Mouse (Mus musculus) layer of hippocampus, adult 2 months (tissue): ENCODE data around the gene Fau. TPM values are rescaled to one million over a fixed set of nuclear protein-coding genes. Genes with fewer than 3 reads are reported as not detected.

Source experiments
- DNase-seq, 2 experiments: peaks; one replicate each; pipeline ENCODE4 v3.0.0; 2022; ENCODE audit warnings: low spot score in 2 of 2
- H3K27ac ChIP-seq: fragments of 200-600 bp; 2 replicates; pipeline ENCODE4 v1.8.1; 2022
- H3K4me3 ChIP-seq: fragments of 200-600 bp; 2 replicates; pipeline ENCODE4 v1.8.1; 2022; ENCODE audit warnings: mild to moderate bottlenecking
- CTCF ChIP-seq: fragments of 200-600 bp; conservative IDR thresholded peaks from 2 replicates; pipeline ENCODE4 v1.8.1; 2022; ENCODE audit warnings: antibody characterized with exemption, mild to moderate bottlenecking, moderate library complexity
- total RNA-seq, 2 experiments: library from RNA; stranded (reverse); gene quantifications; 2 replicates each; pipeline ENCODE4 v1.2.3; 2021

Fau gene
- total RNA-seq, 2 experiments from 2014 or later: 676 to 714 TPM

DNA sequence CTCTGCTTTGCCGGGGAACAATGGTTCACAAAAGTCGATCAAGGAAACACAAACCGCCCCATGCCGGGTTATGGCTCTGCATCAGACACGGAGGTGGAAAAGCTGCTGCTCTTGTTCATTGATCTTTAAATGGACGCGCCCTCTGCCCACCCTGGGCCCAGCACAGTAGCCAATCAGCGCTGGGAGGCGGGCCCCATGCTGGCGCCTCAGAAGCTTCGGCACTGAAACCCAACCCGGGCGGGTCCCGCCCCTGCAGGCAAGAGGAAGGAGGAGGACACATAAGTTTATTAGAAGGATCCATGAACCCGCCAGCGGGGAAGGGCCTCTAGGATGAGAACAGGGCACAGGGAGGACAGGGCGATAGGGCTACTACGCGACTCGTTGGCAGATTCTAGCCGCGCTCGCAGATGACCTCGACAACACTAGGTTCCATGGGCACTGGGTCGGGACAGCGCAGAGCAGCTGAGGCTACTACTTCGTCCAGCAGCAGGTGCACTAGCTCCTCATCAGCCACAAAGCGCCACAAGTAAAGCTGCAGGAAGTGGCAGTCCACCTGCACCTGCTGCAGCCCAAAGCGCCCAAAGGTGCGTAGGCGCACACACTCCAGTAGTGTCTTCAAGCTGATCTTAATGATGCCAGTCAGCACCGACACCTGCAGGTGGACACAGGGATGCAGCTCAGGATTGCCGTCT is 10.2 kb downstream of the Fau start, which contains the start of gene Tm7sf2:
TSS of gene Tm7sf2 (minus strand) at position 650 of the 692 bp plus-strand sequence.
- peak; percentile 86 to 88 for DNase-seq
- Histone ChIP-seq H3K4me3 (peak within 1 kb of the TSS; percentile 57), H3K27ac (peak within 1 kb of the TSS; percentile 87)
- peak; percentile 35 for TF ChIP-seq CTCF

DNA sequence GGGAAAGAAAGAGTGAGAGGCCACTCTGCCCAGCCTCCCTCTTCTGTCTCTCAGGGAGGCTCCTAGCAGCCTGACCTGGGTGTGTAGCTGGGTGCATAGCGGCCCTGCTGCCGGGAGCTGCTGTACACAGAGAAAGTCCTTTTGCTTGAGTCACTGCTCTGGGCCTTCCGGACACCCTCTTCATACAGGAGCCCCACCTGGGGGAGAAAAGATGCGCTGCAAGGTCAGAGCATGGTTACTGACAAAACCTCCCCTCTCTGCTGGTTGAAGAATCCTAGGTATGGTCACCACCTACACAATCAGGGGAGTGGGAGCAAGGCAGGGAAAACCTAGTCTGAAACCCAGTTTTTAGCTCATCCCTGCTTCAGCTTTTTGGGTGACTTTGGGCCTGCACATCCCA is 11.3 kb downstream of the Fau start:
- H3K27ac ChIP-seq: no peak overlapping the region

DNA sequence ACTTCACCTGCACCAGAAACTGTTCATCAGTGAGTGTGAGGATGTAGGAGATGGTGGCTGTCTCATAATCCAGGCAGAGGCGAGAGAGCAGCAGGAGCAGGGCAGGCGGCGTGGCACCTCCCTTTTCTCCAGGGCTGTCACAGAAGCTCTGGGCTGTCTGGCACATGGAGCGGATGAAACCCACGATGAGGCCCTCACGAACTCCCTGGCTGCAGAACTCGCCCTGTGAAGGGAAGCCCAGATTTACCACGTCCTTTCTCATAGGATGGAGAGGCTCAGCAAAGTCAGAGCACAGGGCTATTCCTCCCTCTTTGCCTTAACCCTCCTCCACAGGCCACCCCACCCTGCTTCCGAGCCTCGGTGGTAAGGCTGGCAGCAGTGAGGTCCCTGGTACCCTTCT is 12.2 kb downstream of the Fau start:
- no peak for DNase-seq
- no peak overlapping the region for H3K4me3 ChIP-seq
- H3K27ac ChIP-seq: no peak overlapping the region
- no peak for TF ChIP-seq CTCF

More for the DNA sequence above, 11.3 kb downstream of the Fau start:
- peak; percentile 30; the same call in 1 of the 2 replicates for TF ChIP-seq CTCF
- DNase-seq: no peak
- H3K4me3 ChIP-seq: no peak overlapping the region

DNA sequence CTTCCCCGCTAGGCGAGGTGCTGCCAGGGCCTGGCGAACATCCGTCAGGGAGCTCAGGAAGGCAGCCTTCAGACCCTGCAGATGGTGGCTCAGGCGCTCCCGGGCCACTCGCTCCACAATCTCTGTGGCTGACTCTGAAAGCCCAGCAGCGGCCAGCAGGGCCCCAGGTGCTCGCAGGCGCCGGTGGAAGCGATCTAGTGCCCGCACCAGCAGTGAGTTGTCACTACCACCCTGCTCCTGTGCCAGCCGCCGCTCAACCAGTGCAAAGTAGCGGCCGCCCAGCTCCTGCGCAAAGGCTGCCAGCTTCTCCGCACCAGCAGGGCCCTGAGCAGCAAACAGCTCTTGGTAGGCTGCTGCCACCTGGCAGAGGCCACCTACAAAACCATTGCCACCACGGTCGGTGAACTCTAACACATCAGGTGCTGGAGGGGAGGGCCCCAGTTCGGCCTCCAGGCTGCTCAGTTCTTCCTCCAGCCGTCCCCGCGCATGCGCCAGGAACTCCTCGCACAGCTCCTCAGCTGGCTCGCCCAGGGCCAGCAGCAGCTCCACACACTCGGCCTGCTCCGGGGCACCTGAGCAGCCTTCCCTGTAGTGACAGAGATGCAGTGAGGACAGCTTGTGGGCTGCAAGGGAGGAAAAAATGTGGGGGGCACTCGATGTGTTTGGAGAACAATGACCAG is 13.1 kb downstream of the Fau start:
- no peak for DNase-seq
- TF ChIP-seq CTCF: no peak
- Histone ChIP-seq H3K27ac (no peak overlapping the region), H3K4me3 (no peak overlapping the region)

DNA sequence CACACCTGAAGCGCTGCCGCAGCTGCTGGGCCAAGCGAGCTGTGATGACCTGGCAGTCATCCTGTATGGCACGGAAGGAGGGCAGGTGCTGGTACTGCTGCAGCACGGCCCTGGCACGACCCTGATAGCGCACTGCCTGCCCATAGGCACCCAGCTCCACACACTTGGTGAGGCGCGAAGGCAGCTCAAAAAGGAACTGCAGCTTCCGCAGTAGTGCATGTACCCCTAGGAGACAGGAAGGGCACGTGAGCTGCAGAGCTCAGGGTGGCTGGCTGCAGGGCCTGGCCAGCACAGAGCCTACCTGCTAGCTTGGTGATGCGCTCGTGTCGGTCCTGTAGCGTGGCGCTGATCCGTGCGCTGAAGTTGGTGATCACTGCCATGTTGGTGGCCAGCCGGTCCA is 13.6 kb downstream of the Fau start:
- DNase-seq: no peak
- TF ChIP-seq CTCF: no peak
- Histone ChIP-seq H3K4me3 (no peak overlapping the region), H3K27ac (no peak overlapping the region)

DNA sequence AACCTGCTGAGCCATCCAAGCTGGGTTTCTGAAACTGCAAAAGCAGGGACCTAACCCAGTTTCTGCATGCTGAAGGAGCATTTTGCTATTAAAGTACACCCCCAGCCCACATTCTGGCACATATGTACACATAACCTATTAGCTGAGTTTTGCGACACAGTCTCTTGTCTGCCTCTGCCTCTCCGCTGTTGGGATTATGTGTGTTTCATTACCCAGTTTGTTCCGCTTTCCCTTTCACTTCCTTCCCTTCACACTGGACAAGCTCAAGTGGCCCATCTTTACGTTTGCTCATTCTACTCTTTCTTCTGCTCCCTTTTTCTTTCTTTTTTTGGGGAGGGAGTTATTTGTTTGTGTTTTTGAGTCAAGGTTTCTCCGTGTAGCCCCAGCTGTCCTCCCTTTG is 16.2 kb downstream of the Fau start:
- H3K27ac ChIP-seq: 0 out of 2 replicates have a peak overlapping the region, but pooled peaks have one; percentile 14
- H3K4me3 ChIP-seq: no peak overlapping the region

DNA sequence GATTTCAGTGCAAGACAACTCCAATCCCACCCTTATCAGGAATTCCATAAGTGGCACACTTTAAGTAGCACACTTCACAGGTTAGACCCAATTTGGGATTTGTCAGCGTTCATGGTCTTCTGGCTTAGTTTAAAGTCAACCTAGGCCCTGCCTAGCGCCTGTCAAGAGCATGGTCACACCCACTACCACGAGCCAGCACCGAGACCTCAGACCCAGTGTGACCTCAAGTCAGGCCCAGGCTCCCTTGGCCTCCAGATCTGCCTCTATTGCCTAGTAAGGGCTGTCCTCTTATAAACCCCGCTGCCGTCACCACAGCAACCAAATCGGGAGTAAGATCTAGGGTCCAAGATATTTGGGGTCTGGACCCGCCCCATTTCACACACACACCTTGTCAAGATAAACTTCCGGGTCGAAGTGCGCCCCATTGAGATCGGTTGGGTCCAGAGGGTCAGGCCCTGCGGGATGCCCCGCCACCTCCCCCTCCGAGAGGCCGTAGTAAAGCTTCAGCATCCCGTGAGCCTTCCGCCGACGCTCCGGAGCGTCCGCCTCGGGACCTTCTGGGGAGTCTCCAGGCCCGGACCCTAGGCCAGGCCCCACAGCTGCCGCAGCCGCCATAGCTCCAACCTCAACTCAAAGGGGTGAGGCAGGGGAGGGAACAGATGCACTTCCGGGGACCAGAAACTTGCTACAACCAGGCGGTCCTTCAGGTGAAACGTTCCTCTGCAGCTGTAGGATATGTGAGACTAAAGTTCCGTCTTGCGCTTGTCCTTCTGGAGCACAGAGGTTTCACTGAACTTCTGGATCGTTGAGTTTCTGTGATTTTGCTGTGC is 19.1 kb downstream of the Fau start, which contains the start of gene Vps51:
TSS of gene Vps51 (minus strand) at position 668 of the 830 bp plus-strand sequence.
- Histone ChIP-seq H3K27ac (peak within 1 kb of the TSS; percentile 95), H3K4me3 (peak within 1 kb of the TSS; percentile 72)
- TF ChIP-seq CTCF: no peak
- peak; percentile 86 to 89 for DNase-seq

More for the DNA sequence above, 16.2 kb downstream of the Fau start:
- TF ChIP-seq CTCF: no peak
- no peak for DNase-seq

DNA sequence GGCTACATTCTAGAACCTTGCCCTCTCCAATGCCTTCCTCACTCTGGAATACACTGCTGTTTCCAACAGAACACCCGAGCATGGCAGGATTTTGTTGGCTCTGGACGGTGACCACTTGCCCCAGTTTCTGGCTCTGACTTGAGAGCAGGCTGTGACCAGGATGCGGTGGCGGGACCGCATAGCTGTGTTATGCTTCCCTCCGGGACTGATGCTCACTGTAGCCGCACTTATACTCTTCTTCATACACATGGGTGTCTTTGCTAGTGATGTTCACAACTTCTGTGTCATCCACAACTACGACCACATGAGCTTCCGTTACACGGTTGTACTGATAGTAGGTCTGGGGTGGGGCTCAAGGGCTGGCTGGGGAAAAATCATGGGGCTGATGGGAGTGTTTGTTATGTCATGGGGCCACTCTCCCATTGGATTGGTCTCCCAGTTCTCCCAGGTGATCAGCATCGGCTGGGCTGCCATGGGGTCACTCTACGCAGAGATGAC is 22.4 kb downstream of the Fau start, which contains the start of gene Tmem262:
TSS of gene Tmem262 (plus strand) at position 51 of the 498 bp plus-strand sequence.
- no peak within 1 kb of the TSS for H3K27ac ChIP-seq
- H3K4me3 ChIP-seq: no peak within 1 kb of the TSS
- no peak for TF ChIP-seq CTCF
- DNase-seq: no peak

DNA sequence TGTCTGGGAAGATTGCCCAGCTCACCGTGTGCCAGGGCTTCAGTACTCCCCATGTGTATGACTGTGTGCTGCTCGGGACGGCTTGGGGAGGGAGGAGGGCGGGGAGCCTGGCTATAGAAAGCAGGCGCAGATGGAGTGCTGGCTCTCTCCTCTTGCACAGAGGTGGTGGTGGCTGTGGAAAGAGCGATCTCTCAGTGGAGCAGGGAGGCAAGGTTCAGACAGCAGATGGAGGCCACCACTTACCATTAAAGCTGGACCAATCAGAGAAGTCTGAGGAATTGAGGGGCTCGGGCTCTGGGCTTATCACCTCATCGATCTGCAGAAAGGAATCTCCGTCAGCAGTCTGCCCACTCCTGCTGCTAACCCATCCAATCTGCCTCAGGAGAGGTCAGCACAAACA is 24.5 kb downstream of the Fau start, which contains the start of gene Gm28374:
TSS of gene Gm28374 (minus strand) at position 101 of the 400 bp plus-strand sequence.
- no peak for DNase-seq
- Histone ChIP-seq H3K4me3 (no peak within 1 kb of the TSS), H3K27ac (no peak within 1 kb of the TSS)
- no peak for TF ChIP-seq CTCF

DNA sequence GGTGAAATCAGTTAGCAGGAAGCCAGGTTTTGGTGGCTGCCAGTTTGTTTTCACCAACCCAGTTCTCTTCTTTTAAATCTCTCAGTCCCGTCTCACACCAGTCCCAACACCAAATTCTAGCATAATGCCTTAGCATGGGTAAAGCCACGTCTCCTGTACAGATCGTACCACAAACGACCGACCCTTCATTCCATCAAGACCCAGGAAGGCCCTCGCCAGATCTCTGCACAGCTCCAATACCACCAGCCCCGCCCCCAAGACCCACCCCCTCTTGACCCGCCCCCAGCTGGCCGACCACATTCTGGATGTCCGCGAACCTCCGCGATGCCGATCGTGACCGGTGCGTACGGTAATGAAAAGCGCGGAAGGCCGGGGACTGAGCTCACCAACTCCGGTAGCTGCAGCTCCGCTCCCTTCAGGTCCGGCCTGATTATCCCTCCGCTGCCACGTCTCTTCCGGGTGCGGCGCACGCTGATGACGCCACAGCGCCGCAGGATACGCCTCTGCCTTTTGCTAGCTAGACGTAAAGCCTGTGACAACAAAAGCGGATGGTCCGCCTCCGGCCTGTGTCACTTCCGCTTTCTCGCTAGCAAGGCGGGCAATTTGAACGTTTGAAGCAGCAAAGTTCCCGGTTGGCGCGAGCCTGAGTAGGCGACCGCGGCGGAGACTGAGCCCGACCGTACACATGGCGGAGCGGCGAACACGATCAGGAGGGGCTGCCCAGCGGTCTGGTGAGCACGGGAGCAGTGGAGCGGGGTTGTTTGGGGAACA is 27.0 kb downstream of the Fau start, which contains the start of the genes Zfpl1 and Cdca5:
TSS of gene Zfpl1 (minus strand) at position 479 of the 771 bp plus-strand sequence.
TSS of gene Cdca5 (plus strand) at position 506 of the 771 bp plus-strand sequence.
- TF ChIP-seq CTCF: peak; percentile 19; the same call in 1 of the 2 replicates
- DNase-seq: peak; percentile 95 to 97
- Histone ChIP-seq H3K27ac (peak within 1 kb of the TSS; percentile 68; the same call in 1 of the 2 replicates), H3K4me3 (peak within 1 kb of the TSS; percentile 70)

DNA sequence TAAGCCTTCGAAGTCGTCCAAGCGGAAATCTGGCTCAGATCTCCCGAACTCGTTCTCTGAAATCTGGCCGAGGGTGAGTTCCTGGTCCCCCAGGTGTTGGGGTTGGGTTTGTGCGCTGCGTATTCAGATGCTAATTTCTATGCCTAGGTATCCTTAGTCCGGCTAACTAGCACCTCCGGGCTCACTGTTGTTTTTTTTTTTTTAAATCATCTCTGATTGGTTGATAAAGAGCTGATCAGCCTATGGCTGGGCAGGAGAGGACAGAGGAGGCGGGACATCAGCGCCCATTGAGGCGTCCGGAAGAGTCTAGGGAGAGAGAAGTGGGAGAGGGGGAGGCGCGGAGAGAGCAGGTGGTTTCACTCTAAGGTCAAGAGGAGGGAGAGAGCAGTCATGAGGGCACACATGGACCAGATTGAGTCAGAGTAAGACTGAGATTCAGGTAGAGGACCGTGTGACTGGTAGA is 27.8 kb downstream of the Fau start:
- Histone ChIP-seq H3K27ac (no peak overlapping the region), H3K4me3 (peak overlapping the region; percentile 70)
- TF ChIP-seq CTCF: no peak
- DNase-seq: no peak
